Mouse (Mus musculus): ENCODE data around the gene Chd6.

The Chd6 gene

GRCm38 (mm10) chr2:160990339-160991070 is 118.4 kb downstream of the Chd6 start:
- no peak for DNase-seq (ENCODE audit: low read depth, low spot score)

GRCm38 (mm10) chr2:160987503-160987902 is 121.4 kb downstream of the Chd6 start:
- DNase-seq (ENCODE audit: low read depth, low spot score), result no peak

GRCm38 (mm10) chr2:160982636-160983035 is 126.2 kb downstream of the Chd6 start:
- DNase-seq (ENCODE audit: low read depth, low spot score), result no peak

GRCm38 (mm10) chr2:160981791-160982190 is 127.1 kb downstream of the Chd6 start:
- DNase-seq (ENCODE audit: low read depth, low spot score), result no peak

GRCm38 (mm10) chr2:160978651-160979050 is 130.2 kb downstream of the Chd6 start:
- no peak for DNase-seq (ENCODE audit: low read depth, low spot score)

GRCm38 (mm10) chr2:160977248-160977647 is 131.6 kb downstream of the Chd6 start:
- DNase-seq (ENCODE audit: low read depth, low spot score), result no peak

GRCm38 (mm10) chr2:160973648-160974215 is 135.1 kb downstream of the Chd6 start:
- DNase-seq (ENCODE audit: low read depth, low spot score), result no peak

- DNase-seq (ENCODE audit: low read depth, low spot score), result no peak
Observed at GRCm38 (mm10) chr2:160972103-160972792, 136.6 kb downstream of the Chd6 start.

GRCm38 (mm10) chr2:160962149-160962548 is 146.7 kb downstream of the Chd6 start:
- DNase-seq (ENCODE audit: low read depth, low spot score), result no peak

- DNase-seq (ENCODE audit: low read depth, low spot score), result no peak
Observed at GRCm38 (mm10) chr2:160960956-160961646, 147.8 kb downstream of the Chd6 start.

- no peak for DNase-seq (ENCODE audit: low read depth, low spot score)
Observed at GRCm38 (mm10) chr2:160959901-160960300, 149.0 kb downstream of the Chd6 start.

- peak; percentile 41 for DNase-seq (ENCODE audit: low read depth, low spot score)
Observed at GRCm38 (mm10) chr2:160958737-160959136, 150.1 kb downstream of the Chd6 start.

GRCm38 (mm10) chr2:160957801-160958200 is 151.1 kb downstream of the Chd6 start:
- peak; percentile 86 for DNase-seq (ENCODE audit: low read depth, low spot score)

- peak; percentile 72 for DNase-seq (ENCODE audit: low read depth, low spot score)
Observed at GRCm38 (mm10) chr2:160957307-160957706, 151.6 kb downstream of the Chd6 start.

- peak; percentile 32 for DNase-seq (ENCODE audit: low read depth, low spot score)
Observed at GRCm38 (mm10) chr2:160955331-160955730, 153.5 kb downstream of the Chd6 start.

- no peak for DNase-seq (ENCODE audit: low read depth, low spot score)
Observed at GRCm38 (mm10) chr2:160954541-160954940, 154.3 kb downstream of the Chd6 start.

GRCm38 (mm10) chr2:160953131-160953873 is 155.6 kb downstream of the Chd6 start:
- DNase-seq (ENCODE audit: low read depth, low spot score), result no peak

- no peak for DNase-seq (ENCODE audit: low read depth, low spot score)
Observed at GRCm38 (mm10) chr2:160951595-160951994, 157.3 kb downstream of the Chd6 start.

- peak; percentile 25 for DNase-seq (ENCODE audit: low read depth, low spot score)
Observed at GRCm38 (mm10) chr2:160942443-160942842, 166.4 kb downstream of the Chd6 start.

GRCm38 (mm10) chr2:160940930-160941709 is 167.8 kb downstream of the Chd6 start:
- DNase-seq (ENCODE audit: low read depth, low spot score), result peak; percentile 9

GRCm38 (mm10) chr2:160934451-160934850 is 174.4 kb downstream of the Chd6 start:
- DNase-seq (ENCODE audit: low read depth, low spot score), result no peak

All from R1 (cell line).